Mouse (Mus musculus) embryonic facial prominence, embryonic 13.5 days (tissue): ENCODE data around the gene Gabra3. TPM values are rescaled to one million over a fixed set of nuclear protein-coding genes. Genes with fewer than 3 reads are reported as not detected.

Experiments
- ATAC-seq: fragments of 200-750 bp; cut with Nextera tagmentation; 2 replicates; pipeline ENCODE4 v1.8.0; 2017; ENCODE audit warnings: low read depth; ENCODE audit not compliant: insufficient number of reproducible peaks, insufficient read depth, low FRiP score, low TSS enrichment
- H3K27ac ChIP-seq: fragments of 300-500 bp; sonication (generic); 2 replicates; pipeline ENCODE4 v1.5.1; 2015; ENCODE audit warnings: moderate library complexity, mild to moderate bottlenecking, inconsistent platforms
- H3K27me3 ChIP-seq: fragments of 300-500 bp; sonication (generic); 2 replicates; pipeline ENCODE4 v1.6.1; 2015; ENCODE audit warnings: mild to moderate bottlenecking, inconsistent platforms
- H3K36me3 ChIP-seq: fragments of 300-500 bp; sonication (generic); 2 replicates; pipeline ENCODE4 v1.6.1; 2015; ENCODE audit warnings: mild to moderate bottlenecking, inconsistent platforms
- H3K4me1 ChIP-seq: fragments of 300-500 bp; sonication (generic); 2 replicates; pipeline ENCODE4 v1.6.1; 2015; ENCODE audit warnings: inconsistent platforms
- H3K4me2 ChIP-seq: fragments of 300-500 bp; sonication (generic); 2 replicates; pipeline ENCODE4 v1.6.1; 2015; ENCODE audit warnings: moderate library complexity, mild to moderate bottlenecking, inconsistent platforms
- H3K4me3 ChIP-seq: fragments of 300-500 bp; sonication (generic); 2 replicates; pipeline ENCODE4 v1.5.1; 2015; ENCODE audit warnings: mild to moderate bottlenecking, inconsistent platforms
- H3K9ac ChIP-seq: fragments of 300-500 bp; sonication (generic); 2 replicates; pipeline ENCODE4 v1.6.1; 2015; ENCODE audit warnings: mild to moderate bottlenecking, inconsistent platforms
- H3K9me3 ChIP-seq: fragments of 300-500 bp; sonication (generic); 2 replicates; pipeline ENCODE4 v1.6.1; 2016; ENCODE audit warnings: inconsistent platforms
- WGBS: fragments of 180-500 bp; shearing (Covaris S2); methylation state at CpG from one replicate; pipeline ENCODE4 v1.1.7; 2015; ENCODE audit warnings: mixed read lengths; 5-methylcytosine and 5-hydroxymethylcytosine counted together
- microRNA counts: library from miRNA; unstranded; fragments of <30 nt; microRNA quantifications from one replicate; lab custom pipeline; 2016
- microRNA-seq: library from miRNA; unstranded; fragments of <30 nt; microRNA quantifications from one replicate; pipeline ENCODE4, GENCODE M21; 2016
- polyA plus RNA-seq: library from polyadenylated mRNA; unstranded; fragments of >200 nt; fragmentation: Nextera tagmentation; extraction: Ambion mirVana; gene quantifications from 2 replicates; pipeline ENCODE4 v1.2.1, GENCODE M21; 2015

The Gabra3 gene
- 2.4 and 2.9 TPM in 2 replicates for polyA plus RNA-seq

DNA sequence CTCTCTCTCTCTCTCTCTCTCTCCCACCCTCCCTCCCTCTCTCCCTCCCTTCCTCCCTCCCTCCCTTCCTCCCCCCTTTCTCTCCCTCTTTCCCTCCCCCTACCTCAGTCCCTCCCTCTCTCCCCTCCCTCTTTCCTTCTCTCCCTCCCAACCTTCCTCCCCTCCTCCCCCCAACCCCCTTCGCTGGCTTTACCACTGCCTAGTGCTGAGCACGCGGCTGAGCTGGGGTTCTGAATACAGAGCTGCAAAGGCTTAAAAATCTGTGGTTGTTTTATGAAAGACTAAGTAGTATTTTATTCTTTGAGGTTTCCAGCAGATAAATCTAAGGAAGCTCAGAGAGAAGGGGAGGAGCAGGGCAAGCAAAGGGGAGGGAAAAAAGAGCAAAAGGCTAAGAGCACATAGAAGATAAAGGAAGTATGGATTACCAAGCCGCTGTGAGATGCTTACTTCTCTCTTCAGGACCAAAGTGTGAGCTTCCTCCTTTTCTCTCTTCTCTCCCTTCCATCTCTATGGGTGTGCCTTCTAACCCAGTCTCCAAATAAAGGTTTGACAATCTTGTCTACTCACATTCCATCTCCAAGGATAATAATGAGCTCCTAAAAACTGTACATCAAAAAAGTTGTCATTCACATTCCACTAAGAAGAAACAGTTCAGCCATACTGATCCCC, at the start of gene Gabra3:
Gabra3 (minus strand) TSS at position 619 of the 669 bp plus-strand sequence.
- Histone ChIP-seq H3K36me3 (no peaks in the 10 kb centered on the region), H3K27ac (no peak within 1 kb of the TSS), H3K4me2 (peak within 1 kb of the TSS; percentile 63), H3K4me3 (peak within 1 kb of the TSS; percentile 42), H3K9ac (0 out of 2 replicates have a peak within 1 kb of the TSS, but pooled peaks have one; percentile 21), H3K4me1 (no peaks in the 10 kb centered on the region), H3K27me3 (peaks cover 13% of the 10 kb centered on the region), H3K9me3 (no peaks in the 10 kb centered on the region)
- no peak for ATAC-seq
- WGBS = 15% methylated on average over 4 of the region's 4 CpGs

DNA sequence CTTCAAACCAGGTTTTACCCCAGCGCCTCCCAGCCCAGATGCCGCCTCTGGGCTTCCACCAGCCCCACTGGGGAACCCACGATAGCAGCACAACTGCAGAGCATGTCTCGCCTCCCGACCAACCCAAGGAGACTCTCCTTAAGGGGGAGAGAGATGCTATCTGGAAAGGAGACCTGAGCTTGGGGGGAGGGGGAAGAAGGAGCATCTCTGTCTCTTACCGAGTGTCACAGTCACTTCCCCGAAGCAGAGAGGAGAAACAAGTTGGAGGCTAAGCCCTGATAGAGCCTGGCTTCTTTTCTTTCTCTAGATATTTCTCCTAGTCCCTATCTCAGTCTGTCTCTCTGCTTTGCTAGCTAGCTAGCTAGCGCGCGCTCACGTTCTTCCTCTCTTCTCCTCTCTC, 859 bp downstream of the Gabra3 start:
- Histone ChIP-seq H3K4me2 (peak overlapping the region; percentile 63), H3K4me1 (no peaks in the 10 kb centered on the region), H3K4me3 (peak overlapping the region; percentile 42), H3K36me3 (no peaks in the 10 kb centered on the region), H3K27ac (no peak overlapping the region), H3K9ac (0 out of 2 replicates have a peak overlapping the region, but pooled peaks have one; percentile 21), H3K9me3 (no peaks in the 10 kb centered on the region), H3K27me3 (peaks cover 13% of the 10 kb centered on the region)
- ATAC-seq = no peak
- WGBS = 11% methylated on average over 7 of the region's 11 CpGs

DNA sequence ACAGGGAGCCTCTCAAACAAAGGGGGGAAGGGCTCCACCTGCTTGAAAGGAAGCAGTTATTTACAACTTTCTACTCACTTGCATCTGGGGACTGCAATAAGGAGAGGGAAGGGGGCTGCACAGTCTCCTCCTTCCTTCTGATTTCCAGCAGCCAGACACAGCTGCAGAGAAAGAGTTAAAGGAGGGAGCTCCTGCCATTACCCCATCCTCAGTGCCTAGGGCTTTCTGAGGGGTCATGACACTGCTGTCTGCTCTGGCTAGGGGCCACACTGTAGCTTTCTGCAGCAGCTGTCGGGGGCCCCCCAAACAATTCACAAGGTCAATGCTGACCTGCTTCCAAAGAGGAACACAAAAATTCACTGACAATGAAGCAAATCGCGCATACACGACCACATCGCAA, 1.3 kb downstream of the Gabra3 start:
- 18% methylated on average over 5 of the region's 5 CpGs for WGBS

DNA sequence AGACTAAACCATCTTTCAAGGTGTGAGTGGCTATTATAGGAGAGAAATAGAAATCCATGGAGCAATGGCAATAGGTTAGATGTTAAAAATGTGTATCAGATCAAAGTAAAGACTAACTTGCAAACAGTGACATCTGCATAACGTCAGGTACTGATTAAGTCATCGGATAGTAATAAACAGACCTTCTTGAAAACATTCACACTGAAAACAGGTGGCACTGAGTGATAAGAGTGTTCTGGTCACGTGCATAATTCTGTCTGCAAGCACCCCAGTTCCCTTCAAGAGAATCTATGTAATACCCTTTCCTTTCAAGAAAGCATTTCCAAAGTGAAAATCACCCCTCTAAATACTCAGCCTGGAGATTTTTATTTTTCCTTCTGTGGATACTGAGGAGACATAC, 6.0 kb downstream of the Gabra3 start:
- ATAC-seq = no peak
- no peaks in the 10 kb centered on the region for H3K36me3 ChIP-seq
- 66% methylated on average over 3 of the region's 3 CpGs for WGBS

More for the DNA sequence above, 1.3 kb downstream of the Gabra3 start:
- peak overlapping the region; percentile 42 for H3K4me3 ChIP-seq
- 0 out of 2 replicates have a peak overlapping the region, but pooled peaks have one; percentile 21 for H3K9ac ChIP-seq
- H3K36me3 ChIP-seq = no peaks in the 10 kb centered on the region
- H3K4me2 ChIP-seq = peak overlapping the region; percentile 63
- H3K4me1 ChIP-seq = no peaks in the 10 kb centered on the region
- no peak overlapping the region for H3K27ac ChIP-seq
- no peaks in the 10 kb centered on the region for H3K9me3 ChIP-seq
- peaks cover 13% of the 10 kb centered on the region for H3K27me3 ChIP-seq
- no peak for ATAC-seq

DNA sequence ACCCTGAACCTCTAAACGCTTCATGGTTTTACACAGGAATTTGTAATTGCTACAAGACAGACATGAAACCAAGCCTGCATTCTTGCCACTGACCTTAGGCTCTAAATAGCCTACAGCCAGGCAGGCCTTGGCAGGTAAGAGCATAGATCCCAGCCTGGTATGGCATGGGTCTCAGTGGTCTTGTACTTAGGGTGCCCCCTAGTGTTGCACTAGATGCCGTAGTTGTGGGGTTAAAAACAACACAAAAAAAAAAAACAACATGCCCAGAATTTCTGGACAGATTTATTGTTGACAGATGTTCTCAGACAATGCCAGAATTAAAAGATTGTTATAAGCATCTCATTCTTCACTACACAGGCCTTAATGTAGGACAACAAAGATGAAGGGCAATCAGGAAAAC, 12.0 kb downstream of the Gabra3 start:
- no peaks in the 10 kb centered on the region for H3K36me3 ChIP-seq
- H3K9ac ChIP-seq = no peak overlapping the region
- H3K4me1 ChIP-seq = no peaks in the 10 kb centered on the region
- no peaks in the 10 kb centered on the region for H3K9me3 ChIP-seq
- no peak overlapping the region for H3K4me2 ChIP-seq
- 46% methylated on average over 2 of the region's 2 CpGs for WGBS
- H3K27me3 ChIP-seq = no peaks in the 10 kb centered on the region
- no peak for ATAC-seq
- H3K27ac ChIP-seq = no peak overlapping the region
- H3K4me3 ChIP-seq = no peak overlapping the region

More for the DNA sequence above, 6.0 kb downstream of the Gabra3 start:
- Histone ChIP-seq H3K9me3 (no peaks in the 10 kb centered on the region), H3K27me3 (peaks cover 11% of the 10 kb centered on the region), H3K4me1 (no peaks in the 10 kb centered on the region), H3K4me3 (no peak overlapping the region), H3K9ac (no peak overlapping the region), H3K27ac (no peak overlapping the region), H3K4me2 (no peak overlapping the region)

DNA sequence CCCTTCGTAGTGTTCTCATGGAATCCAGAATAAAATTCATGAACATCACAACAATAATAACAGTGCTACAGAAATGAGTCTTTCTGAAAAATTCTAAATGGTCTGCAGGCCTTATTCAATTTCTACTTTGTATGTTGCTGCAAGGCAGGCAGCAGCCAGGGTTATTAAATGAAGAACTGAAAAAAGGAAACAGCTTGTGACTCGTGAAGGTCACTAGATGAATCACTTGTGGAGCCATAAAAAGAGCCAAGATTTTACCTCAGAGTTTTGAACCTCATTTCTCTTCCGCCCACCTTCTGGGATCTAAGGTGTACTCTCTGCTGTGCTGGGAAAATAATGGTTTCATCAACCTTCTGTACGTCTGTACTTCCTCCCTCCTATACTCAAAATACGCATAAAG, 159.4 kb downstream of the Gabra3 start:
- no peak overlapping the region for H3K27ac ChIP-seq
- no peak for ATAC-seq
- H3K27me3 ChIP-seq = no peaks in the 10 kb centered on the region
- no peaks in the 10 kb centered on the region for H3K4me1 ChIP-seq
- no peaks in the 10 kb centered on the region for H3K36me3 ChIP-seq
- H3K9ac ChIP-seq = no peak overlapping the region
- no peak overlapping the region for H3K4me3 ChIP-seq
- 82% methylated on average over 5 of the region's 5 CpGs for WGBS
- H3K4me2 ChIP-seq = no peak overlapping the region
- no peaks in the 10 kb centered on the region for H3K9me3 ChIP-seq

DNA sequence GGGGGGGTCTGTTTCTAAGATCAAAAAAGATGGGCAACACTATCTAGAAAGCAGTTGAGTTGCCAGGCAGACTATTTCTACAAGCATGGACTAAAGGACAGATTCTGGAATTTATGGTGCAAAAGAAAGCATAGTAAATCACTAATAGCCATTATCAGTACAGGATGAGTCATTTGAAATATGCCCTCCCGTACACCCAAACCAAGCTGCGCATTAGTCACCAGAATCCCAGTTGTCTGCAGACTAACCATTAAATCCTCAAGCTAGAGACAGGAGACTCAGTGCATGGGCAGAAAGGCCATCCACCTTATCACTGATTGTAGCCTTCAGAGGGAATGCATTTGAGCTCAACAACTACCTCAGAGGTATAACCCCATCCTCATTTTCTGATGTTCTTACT, 166.8 kb downstream of the Gabra3 start:
- Histone ChIP-seq H3K9me3 (no peaks in the 10 kb centered on the region), H3K27me3 (no peaks in the 10 kb centered on the region), H3K4me1 (no peaks in the 10 kb centered on the region), H3K4me2 (no peak overlapping the region), H3K27ac (no peak overlapping the region), H3K36me3 (no peaks in the 10 kb centered on the region), H3K9ac (no peak overlapping the region), H3K4me3 (no peak overlapping the region)
- no peak for ATAC-seq
- WGBS = 92% methylated on average over 2 of the region's 2 CpGs

DNA sequence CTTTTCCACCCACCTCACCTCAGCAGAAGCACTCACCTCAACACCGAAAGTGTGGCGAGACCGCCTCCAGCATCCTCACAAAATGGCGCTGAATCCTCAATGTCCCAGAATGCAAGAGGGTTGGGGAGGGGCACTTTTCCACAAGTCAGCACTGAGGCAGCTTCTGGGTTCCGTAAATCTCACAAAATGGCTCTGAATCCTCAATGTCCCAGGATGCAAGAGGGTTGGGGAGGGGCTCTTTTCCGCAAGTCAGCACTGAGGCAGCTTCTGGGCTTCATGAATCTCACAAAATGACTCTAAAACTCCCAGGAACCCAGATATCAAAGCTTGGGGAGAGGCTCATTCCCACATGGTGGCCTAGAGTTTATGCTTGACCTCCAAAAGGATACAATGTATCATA, 269.9 kb downstream of the Gabra3 start, which contains the start of gene Magea10:
Magea10 (minus strand) TSS at position 101 of the 400 bp plus-strand sequence.
- no peaks in the 10 kb centered on the region for H3K4me1 ChIP-seq
- WGBS = 95% methylated on average over 6 of the region's 6 CpGs
- H3K4me3 ChIP-seq = no peak within 1 kb of the TSS
- H3K27me3 ChIP-seq = no peaks in the 10 kb centered on the region
- no peak within 1 kb of the TSS for H3K27ac ChIP-seq
- H3K36me3 ChIP-seq = no peaks in the 10 kb centered on the region
- H3K9me3 ChIP-seq = no peaks in the 10 kb centered on the region
- H3K9ac ChIP-seq = no peak within 1 kb of the TSS
- ATAC-seq = no peak
- no peak within 1 kb of the TSS for H3K4me2 ChIP-seq

MicroRNAs encoded within 50 kb of the gene (microRNA counts, 519-probe panel; counts per million panel counts)
- microRNA mmu-miR-105 (lab: Ali Mortazavi, UCI) (3,001 counts per million, percentile 70 among the panel's probes with 10 or more counts), microRNA mmu-miR-767 (lab: Ali Mortazavi, UCI) (236 counts per million, percentile 44 among the panel's probes with 10 or more counts)

Small RNAs within 50 kb of the gene (microRNA-seq; reads per million reads assigned to microRNA genes)
- not detected for gene Mir105
- not detected for gene Mir767

Other genes with a start within 250 kb of the Gabra3 start
- 0.08 TPM in 1 of 2 replicates, not detected in the other for gene Gabrq, start 168.3 kb upstream of the Gabra3 start, polyA plus RNA-seq